Mouse (Mus musculus): ENCODE data around the gene Slc25a3.

DNA sequence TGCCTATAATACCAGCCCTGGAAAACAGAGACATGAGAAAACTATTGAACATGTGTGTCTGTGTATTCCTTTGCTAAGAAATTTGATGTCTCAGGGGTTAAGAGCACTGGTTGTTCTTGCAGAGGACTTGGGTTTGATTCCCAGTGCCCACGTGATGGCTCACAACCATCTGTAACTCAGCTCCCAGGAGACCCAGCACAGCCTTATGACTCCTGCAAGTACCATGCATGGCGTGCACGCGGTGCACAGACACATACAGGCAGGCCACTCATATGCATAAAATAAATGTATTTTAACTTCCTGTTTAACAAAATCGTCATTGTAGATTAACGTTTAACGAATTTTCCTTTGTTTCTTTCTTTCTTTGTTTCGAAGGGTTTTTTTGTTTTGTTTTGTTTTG is 25.8 kb downstream of the Slc25a3 start:
- TF ChIP-seq EP300 (IDR thresholded peaks at IDR 0.05; ENCODE audit: low read depth) (no peak), CTCF (IDR thresholded peaks at IDR 0.05; ENCODE audit: low read depth) (no peak)

Data from liver, postnatal 0 days (tissue).